Mouse (Mus musculus): ENCODE measurements around the gene Cbs. TPM values are rescaled to one million over a fixed set of nuclear protein-coding genes. Genes with fewer than 3 reads are reported as not detected.

Cbs gene
- polyA plus RNA-seq (2012; rRNA removed) = 92.3 and 98.3 TPM in 2 replicates

GRCm38 (mm10) chr17:31636942-31637811 is at the start of gene Cbs:
TSS of gene Cbs (minus strand) at chr17:31637238.

GRCm38 (mm10) chr17:31677507-31677906 is 40.5 kb upstream of the Cbs start, which contains the start of gene Cryaa:
TSS of gene Cryaa (plus strand) at chr17:31677807.

GRCm38 (mm10) chr17:31658468-31659185 is 21.6 kb upstream of the Cbs start, which contains the start of gene U2af1:
TSS of gene U2af1 (minus strand) at chr17:31658892.

GRCm38 (mm10) chr17:31564015-31564857 is 72.8 kb downstream of the Cbs start, which contains the start of gene Pknox1:
TSS of gene Pknox1 (plus strand) at chr17:31564734.

Other genes with a start within 250 kb of the Cbs start
- gene Wdr4, start 117.3 kb downstream of the Cbs start, polyA plus RNA-seq (2012; rRNA removed) = 11.8 TPM in 2 replicates
- 95.5 and 95.7 TPM in 2 replicates for gene Ndufv3, start 117.1 kb downstream of the Cbs start, polyA plus RNA-seq (2012; rRNA removed)
- 6.8 and 8.2 TPM in 2 replicates for gene Pknox1, start 72.5 kb downstream of the Cbs start, polyA plus RNA-seq (2012; rRNA removed)
- gene U2af1, start 21.7 kb upstream of the Cbs start, polyA plus RNA-seq (2012; rRNA removed) = 99.3 and 102 TPM in 2 replicates
- 0.04 and 0.06 TPM in 2 replicates for gene Cryaa, start 40.6 kb upstream of the Cbs start, polyA plus RNA-seq (2012; rRNA removed)
- gene Sik1, start 218.6 kb upstream of the Cbs start, polyA plus RNA-seq (2012; rRNA removed) = 5.4 and 6.4 TPM in 2 replicates

Data from liver, embryonic 18 days (tissue).